Mouse (Mus musculus) mature B cell (primary cell): ENCODE measurements around the gene Frat2.

Experiments
- in situ Hi-C: fragments of 300-500 bp; cut with MboI; formaldehyde crosslinking; loops from 2 replicates; pipeline ENCODE4 v1.14.3; 2019

The Frat2 gene

GRCm38 (mm10) chr19:41822589-41822988 lies 25.3 kb downstream of the Frat2 start:
- in situ Hi-C loops, result no loop called here

- in situ Hi-C loops, result no loop called here
Observed at GRCm38 (mm10) chr19:41821436-41821835, 26.5 kb downstream of the Frat2 start.

GRCm38 (mm10) chr19:41818749-41819148 lies 29.2 kb downstream of the Frat2 start:
- in situ Hi-C loops, result no loop called here

- in situ Hi-C loops, result no loop called here
Observed at GRCm38 (mm10) chr19:41817325-41817724, 30.6 kb downstream of the Frat2 start.

- in situ Hi-C loops, result no loop called here
Observed at GRCm38 (mm10) chr19:41816915-41817314, 31.0 kb downstream of the Frat2 start.

- in situ Hi-C loops, result no loop called here
Observed at GRCm38 (mm10) chr19:41816410-41816809, 31.5 kb downstream of the Frat2 start.

GRCm38 (mm10) chr19:41813374-41813773 lies 34.6 kb downstream of the Frat2 start:
- in situ Hi-C loops, result no loop called here

- in situ Hi-C loops, result no loop called here
Observed at GRCm38 (mm10) chr19:41812525-41812924, 35.4 kb downstream of the Frat2 start.

GRCm38 (mm10) chr19:41810074-41810473 lies 37.9 kb downstream of the Frat2 start:
- in situ Hi-C loops, result no loop called here

GRCm38 (mm10) chr19:41808104-41808634 lies 39.8 kb downstream of the Frat2 start:
- in situ Hi-C loops, result no loop called here

GRCm38 (mm10) chr19:41807497-41807896 lies 40.4 kb downstream of the Frat2 start:
- in situ Hi-C loops, result no loop called here

- in situ Hi-C loops, result no loop called here
Observed at GRCm38 (mm10) chr19:41805831-41806230, 42.1 kb downstream of the Frat2 start.

- in situ Hi-C loops, result no loop called here
Observed at GRCm38 (mm10) chr19:41803322-41803721, 44.6 kb downstream of the Frat2 start.

GRCm38 (mm10) chr19:41801742-41802369 lies 46.1 kb downstream of the Frat2 start, which contains the start of gene Arhgap19:
Gene Arhgap19 (minus strand): TSS chr19:41802047.
- in situ Hi-C loops, result no loop called here

- in situ Hi-C loops, result no loop called here
Observed at GRCm38 (mm10) chr19:41800986-41801741, 46.8 kb downstream of the Frat2 start.

GRCm38 (mm10) chr19:41800451-41800850 lies 47.5 kb downstream of the Frat2 start:
- in situ Hi-C loops, result no loop called here

- in situ Hi-C loops, result no loop called here
Observed at GRCm38 (mm10) chr19:41797536-41797935, 50.4 kb downstream of the Frat2 start.

- in situ Hi-C loops, result no loop called here
Observed at GRCm38 (mm10) chr19:41796789-41797327, 51.1 kb downstream of the Frat2 start.

- in situ Hi-C loops, result no loop called here
Observed at GRCm38 (mm10) chr19:41796148-41796760, 51.7 kb downstream of the Frat2 start.
